Mouse (Mus musculus) ovary, postnatal 10 days (tissue): ENCODE data around the gene Rfx7.
"Not testable (repeated sequence)": the region's sequence is repeated elsewhere in the genome, so short reads cannot be mapped to it uniquely, and the experiment has no call there.

ENCODE experiments used
- DNase-seq: peaks from one replicate; pipeline ENCODE4 v3.0.0; 2022; ENCODE audit warnings: low spot score

The Rfx7 gene

DNA sequence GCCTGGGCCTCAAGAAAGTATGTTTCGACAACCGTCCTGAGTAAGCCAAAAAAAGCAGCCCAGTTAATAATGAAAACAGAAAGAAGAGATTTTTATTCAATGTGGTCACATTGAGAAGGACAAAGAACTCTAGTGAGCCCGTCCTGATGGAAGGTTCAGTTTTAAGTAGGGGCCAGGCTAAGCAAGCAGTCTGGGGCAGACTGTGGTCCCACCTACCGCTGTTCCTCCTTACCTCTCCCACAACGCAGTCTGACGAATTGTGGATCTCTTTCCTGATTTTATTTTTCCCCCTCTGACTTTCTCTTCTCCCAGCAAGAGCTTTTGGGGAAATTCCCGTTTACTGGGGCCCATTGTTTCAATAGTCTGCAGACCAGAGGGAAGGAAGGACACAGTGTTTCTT, 108.6 kb downstream of the Rfx7 start:
- DNase-seq: no peak

DNA sequence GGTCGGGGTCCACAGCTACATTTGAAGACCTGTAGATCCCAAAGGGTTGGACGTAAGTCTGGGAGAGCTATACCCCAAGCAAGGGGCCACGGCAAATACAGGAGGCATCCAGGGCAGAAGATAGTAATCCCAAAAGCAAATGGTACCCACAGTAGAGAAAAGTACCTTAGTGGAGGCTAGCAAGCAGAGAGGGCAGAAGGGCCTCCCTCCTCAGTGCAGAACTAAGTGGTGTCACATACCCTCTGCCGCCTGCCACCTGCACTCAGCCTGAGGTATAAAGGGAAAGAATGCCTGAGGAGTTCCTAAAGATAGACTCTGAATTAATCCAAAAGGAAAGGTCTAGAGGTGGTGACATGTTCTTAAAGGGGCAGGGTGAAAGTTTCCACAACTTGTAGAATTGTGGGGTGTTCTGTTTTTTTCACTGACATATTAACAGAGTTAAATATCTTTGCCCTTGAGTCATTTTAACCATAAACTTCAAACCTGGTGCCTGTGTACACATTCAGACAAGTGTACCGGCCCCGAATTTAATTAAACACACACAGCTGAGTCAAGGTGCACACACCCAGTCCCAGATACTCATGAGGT, 109.1 kb downstream of the Rfx7 start:
- DNase-seq: no peak

DNA sequence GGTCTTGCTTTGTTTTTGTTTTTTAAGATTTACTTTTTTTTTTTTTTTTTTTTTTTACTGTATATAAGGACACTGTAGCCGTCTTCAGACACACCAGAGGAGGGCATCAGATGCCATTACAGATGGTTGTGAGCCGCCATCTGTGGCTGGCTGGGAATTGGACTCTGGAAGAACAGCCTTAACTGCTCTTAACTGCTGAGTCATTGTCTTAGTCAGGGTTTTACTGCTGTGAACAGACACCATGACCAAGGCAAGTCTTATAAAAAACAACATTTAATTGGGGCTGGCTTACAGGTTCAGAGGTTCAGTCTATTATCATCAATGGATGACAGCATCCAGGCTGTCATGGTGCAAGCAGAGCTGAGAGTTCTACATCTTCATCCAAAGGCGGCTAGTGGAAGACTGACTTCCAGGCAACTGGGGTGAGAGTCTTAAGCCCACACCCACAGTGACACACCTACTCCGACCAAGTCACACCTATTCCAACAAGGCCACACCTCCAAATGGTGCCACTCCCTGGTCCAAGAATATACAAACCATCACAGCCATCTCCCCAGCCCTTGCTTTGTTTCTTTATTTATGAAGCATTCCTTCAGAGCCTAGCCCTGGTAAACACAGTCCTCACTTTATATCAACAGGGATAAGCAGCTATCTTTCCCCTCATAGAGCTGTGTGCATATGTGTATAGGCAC, 110.9 kb downstream of the Rfx7 start:
- DNase-seq: not testable (repeated sequence)

DNA sequence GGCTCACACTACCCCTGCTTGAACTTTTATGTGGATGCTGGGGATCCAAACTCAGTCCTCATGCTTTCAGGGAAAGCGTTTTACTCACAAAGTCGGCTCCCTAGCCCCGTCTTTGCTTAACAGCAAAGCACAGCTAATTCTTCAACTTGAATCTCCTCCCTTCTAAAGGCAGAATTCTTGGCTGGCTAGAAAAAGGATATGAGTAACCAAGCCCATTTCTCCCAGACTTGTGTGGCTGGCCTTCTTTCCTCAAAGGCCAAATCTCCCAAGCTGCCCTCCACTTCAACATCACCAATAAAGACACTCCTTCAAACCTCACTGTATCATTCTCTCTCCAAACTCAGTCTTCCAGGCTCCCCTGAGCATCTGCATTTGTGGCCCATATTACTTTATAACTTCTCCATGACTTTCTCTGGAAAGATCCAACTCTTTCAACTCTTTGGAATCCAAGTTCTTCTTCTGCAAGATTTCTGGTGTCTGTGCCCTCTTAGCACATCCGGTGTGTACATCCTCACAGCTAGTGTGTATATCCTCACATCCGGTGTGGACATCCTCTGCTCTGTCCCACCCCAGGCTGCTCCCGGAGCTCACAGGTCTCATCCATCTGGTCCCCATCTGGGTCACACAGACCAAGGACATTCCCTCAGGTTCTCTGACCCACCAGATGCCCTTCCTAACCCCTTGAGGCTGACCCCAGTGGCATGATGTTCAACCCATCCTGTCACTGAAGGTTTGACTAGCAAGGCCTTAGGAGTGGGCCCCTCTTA, 111.8 kb downstream of the Rfx7 start:
- DNase-seq: no peak

DNA sequence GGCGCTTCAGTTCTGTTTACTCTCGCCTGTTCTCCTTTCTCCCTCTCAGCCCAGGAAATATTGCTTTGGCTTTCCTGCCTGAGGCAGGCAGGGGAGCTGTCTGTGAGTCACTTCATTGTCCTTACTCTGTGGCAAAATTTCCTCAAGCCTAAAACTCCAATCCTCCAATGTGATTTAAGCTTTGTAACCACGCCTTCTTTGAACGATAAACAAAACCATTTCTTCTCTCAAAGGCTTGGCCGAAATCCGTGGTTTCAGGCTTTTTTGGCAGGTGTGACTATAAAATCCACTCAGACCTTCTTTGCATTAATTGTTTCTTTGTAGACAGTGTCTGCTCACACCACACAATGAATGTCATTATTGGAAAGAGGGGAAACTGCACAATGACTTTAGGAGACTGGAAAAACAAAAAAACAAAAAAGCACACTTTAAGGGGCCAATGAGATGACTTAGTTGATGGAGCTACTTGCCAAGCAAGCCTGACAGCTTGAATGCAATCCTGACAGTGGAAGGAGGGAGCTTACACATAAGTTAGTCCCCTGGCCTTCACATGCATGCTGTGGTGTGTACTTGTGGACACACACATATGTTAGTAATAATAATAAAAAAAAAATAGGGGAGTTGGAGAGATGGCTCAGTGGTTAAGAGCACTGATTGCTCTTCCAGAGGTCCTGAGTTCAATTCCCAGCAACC, 112.5 kb downstream of the Rfx7 start:
- no peak for DNase-seq

DNA sequence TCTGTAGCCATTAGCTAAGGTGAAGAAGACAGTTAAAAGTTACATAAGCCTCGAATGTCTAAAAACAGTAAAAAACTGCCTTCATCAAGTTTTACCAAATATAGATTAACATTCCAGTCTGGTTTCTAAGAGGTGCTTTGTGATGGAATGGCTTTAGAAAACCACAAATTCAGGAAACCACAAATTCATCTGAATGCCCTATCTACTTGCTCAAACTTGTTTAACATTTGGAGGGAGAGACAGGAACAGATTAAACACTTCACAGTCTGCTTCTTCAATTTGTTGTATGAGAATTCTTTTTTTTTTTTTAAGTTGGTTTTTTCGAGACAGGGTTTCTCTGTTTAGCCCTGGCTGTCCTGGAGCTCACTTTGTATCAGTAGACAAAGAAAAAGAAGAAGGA, 117.7 kb downstream of the Rfx7 start:
- DNase-seq: no peak

DNA sequence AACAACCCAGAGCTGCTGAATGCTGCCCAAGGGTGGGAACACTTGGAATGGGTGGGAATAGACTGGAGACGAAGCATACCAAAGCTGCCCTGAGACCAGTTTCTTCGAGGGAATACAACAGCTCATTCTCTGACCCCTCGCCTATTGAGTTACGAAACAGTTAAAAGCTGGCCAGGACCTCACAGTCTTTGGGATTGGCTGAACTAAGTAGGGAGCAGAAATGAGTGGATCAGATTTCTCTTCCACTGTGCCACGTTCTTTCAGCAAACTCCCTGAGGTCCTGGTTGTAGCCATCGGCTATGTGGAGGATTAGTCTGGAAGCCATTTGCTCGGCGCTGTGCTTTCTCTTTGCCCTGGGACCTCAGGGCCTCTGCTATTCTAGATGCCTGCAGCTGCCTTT, 120.9 kb downstream of the Rfx7 start:
- DNase-seq: peak; percentile 40

DNA sequence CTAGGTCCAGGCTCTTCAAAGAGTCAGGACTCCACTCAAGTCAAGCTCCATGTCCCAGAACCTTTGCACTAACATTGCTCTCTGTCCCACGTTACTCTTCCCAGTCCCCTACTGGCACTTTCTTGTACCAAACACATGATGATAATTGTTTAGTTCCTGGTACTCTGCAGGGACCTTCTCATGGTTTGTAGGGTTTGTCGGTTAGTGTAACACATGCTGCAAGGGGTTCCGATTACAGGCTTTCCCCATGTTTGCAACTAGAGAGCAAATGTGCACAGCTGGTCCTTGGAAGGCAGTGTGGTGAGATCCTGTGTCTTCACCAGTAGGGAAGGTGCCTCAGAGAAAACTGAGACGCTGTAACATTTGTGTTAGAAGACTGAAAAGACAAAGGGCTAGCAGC, 121.5 kb downstream of the Rfx7 start:
- no peak for DNase-seq

DNA sequence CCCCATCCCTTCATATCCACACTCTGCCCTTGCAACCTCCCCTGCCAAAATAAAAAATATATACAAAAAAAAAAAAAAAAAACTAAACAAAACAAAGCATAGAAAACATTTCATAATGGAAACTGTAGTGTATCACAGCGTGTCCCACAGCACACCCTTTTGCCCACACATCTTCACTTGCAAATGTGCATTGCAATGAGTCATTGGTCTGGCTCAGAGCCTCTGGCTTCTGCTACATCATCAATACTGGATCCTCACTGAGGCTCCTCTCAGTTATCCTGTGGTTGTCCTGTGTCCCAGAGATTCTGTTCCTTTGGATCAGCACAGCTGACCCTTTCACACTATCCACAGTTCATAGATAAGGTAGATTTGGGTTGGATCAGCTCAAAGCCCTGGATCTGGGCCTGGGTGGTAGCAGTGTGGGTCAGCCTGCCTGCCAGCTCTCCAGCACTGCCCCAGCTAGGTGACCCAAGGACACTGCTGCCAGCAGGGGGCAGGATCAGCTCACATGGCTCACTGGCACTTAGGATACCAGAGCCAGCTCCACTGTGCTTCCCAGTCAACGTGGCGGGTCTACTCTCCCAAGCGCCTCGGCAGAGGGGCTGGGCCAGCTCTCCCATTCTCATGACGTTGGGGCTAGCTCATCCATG, 122.7 kb downstream of the Rfx7 start:
- DNase-seq: no peak

DNA sequence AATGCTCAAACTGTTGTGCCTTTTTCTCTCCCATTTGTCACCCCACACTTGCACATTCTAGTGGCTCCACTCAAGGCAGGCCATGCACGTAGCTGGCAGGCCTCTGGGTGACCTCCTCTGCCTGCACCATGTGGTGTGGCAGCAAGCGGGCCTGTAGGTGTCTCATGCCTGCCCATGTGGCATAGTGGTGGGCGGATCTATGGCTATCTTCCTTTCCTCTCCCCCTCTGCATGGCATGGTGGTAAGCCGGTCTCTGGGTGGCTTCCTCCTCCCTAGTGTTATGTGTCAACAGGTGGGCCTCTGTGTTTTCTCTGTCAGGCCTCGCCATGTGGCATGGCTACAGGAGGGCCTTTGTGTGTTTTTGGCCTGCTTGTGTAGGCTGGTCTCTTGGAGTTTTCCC, 123.6 kb downstream of the Rfx7 start:
- DNase-seq: no peak

DNA sequence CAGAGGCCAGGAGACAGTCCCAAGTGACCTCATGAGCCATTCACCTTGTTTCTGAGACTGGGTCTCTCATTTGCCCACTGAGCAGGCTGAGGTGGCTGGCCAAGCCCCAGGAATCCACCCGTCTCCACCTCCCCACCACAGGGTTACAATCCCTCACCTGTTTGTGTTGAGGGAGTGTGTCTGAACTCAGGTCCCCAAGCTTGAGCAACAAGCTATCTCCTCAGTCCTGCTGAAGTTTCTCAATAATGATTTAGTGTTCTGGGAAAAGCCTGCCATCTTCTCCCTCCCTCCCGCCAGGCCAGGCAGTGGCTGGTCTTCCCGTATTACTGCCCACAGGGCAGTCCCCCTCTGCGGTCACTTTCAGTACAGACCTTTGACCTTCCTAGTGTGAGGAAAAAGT, 124.5 kb downstream of the Rfx7 start:
- no peak for DNase-seq

DNA sequence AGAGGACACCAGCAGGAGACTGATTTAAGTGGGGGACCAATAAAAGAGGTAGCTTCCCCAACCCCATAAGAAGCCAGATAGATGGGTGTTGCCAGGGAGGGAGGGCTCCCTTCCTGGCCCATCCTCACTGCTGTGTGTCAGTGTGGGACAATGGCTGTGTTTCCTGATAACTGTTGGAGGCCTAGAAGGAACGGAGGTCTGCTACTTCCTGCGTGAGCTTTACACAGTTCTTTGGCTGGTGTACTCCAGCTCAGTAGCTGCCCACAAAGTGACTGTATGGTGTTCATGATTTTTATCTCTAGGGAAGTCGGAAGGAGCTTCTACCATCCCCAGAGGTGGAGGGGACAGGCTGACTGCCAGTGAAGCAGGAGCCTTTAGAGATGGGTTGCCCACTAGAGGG, 124.9 kb downstream of the Rfx7 start:
- DNase-seq: no peak

DNA sequence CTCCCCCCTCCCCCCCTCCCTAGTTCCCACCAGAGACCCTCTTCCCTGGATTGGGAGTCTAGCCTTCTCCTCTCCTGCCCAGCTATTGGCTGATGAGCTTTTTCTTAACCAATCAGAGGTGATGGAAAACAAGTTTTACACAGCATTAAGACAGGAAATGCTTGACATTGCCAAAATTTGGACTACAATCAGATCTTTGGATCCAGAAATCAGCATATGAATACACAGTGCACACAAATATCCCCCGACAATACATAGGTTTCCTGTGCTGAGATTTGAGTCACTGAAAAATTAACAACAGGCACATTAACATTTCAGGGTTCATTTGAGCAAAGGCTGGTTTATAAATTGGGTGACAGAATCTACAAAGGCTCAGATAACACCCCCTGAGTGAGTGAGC, 125.7 kb downstream of the Rfx7 start:
- DNase-seq: no peak

DNA sequence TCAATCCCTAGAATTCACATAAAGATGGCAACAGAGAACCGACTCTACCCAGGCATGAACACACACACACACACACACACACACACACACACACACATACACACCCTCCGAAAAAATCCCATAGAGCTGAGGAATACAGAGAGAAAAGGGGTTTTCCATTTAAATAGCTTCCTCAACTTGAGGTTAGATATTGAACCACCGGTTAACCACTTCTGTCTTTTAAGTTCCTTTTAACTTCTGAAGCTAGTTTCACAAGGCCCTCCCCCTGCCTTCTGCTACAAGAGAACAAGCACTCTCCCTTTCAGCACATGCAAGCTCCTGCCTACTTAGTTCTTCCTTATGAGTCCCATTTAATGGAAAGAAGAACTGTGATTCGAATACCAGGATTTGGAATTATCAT, 128.1 kb downstream of the Rfx7 start:
- DNase-seq: no peak

DNA sequence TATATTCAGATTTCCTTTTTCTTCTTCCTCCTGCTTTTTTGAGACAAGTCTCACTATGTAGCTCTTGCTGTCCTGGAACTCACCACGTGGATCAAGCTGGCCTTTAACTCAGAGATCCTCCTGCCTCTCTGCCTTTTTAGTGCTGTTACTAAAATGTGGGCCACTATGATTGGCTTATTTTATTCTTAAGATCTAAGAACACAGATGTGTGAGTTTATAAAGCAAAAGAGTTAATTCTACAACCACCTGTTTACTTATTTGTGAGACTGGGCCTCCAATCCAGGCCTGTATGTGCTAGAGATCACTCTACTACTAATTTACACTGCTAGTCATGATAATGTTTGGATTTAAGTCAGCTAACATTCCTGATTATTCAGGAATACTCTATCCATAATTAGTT, 128.9 kb downstream of the Rfx7 start:
- no peak for DNase-seq

DNA sequence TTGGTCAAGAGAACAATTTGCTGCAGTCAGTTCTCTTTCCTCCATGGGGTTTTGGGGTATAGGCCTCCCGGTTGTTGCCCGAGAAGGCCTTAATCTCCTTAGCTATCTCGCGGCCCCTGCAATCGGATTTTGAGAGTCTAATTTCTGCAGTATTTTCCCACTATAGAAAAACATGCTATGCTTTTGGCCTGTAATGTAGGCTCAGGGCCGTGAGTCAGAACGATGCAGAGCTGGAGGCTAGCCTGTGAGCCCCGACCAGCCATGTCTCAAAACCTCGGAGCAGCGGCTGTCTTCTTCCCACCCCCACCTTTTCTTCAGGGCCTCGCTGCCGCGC, 129.5 kb downstream of the Rfx7 start:
- DNase-seq: no peak

DNA sequence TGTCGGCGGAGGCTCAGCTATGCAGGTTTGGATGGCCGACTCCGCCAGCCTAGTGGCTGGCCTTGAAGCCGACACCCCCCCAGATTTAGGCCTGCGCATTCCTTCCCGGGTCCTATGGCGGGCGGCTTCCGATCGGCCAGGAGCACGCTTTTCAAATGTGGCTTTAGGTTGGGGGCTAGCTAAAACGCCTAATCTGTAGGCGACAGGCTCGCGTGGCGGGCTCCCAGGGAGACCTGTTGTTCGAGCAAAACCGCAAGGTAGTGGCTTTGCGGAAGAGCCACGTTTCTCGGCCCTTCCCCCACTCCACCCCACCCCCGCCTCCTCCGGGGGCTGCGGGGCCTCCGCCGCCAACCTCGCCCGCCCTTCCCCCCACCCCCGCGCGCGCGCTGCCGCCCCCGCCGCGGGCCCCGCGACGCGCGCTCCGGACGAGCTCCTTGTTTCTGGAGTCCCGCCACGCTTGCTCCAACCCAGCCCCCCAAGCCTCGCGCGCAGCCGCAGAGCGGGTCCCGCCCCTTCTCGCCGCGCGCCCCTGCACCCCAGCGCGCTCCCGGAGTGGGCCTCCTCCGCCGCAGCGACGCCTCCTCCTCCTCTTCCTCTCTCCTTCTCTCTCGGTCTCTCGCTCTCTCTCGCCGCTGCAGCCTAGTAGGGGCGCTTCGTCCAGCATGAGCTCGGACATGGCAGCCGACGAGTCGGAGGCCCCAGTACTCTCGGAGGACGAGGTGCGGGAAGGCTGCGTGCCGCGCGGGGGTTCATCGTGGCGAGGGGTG, 130.0 kb downstream of the Rfx7 start, which contains the start of gene Nedd4:
Gene Nedd4, plus strand, starts transcription at position 452 of the 767 bp plus-strand sequence.
- DNase-seq: peak; percentile 96

DNA sequence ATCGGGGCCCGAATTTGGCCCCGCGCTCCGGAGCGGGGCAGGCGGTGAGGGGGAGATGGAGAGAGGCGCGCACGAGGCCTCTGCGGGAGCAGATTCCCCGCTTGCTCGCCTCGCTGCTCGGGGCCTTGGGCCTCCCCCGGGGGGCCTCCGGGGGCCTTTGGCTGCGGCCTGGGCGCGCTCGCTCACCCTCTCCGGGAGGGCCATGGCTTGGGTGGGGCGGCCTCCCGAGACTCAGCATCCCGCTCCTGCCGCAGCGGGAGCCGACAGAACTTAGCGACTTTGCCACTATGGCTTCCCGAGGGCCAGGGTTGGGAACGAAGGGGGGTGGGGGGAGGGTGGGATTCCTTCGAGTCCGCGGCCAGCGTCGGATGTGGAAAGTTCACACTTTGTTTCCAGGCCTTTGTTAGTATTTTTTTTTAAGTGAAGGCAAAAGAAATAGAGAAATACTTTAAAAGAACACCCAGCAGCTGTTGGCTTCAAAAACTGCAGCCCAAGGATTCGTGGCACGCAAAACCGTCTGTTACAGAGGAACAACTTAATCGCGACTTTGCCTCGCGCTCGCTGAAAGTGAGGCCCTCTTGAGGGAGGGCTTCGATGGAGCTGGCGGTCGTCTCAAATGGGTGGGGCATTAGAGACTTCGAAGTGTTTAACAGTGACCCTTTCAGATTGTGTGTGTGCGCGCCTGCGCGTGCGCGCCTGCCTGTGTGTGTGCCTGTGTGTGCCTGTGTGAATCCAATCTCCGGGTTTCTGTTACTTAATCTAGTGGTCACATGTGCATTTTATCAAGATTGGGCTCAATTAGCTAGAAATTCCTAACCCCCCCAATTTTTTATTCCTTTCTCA, 130.9 kb downstream of the Rfx7 start:
- DNase-seq: peak; percentile 54

DNA sequence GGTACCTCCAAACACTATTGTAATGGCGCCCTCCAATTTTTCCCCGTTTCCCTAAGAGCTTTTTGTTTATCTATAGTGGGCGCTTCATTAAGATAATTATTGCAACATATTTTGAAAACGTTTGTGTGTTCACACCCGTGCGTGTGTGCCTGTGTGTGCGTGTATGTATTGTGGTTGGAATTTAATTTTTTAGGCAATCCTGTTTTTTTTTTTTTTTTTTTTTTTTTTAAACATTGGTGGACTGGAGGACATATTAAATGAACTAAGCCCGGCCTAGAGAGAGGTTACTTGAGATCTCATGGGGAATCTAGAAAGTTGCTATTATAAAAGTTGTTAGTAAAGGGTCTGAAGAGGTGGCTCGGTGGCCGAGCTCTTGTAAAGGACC, 131.5 kb downstream of the Rfx7 start:
- DNase-seq: no peak
